Mouse (Mus musculus) stomach, embryonic 16.5 days (tissue): Measurements from ENCODE around the gene Gm17364. TPM values are rescaled to one million over a fixed set of nuclear protein-coding genes. Genes with fewer than 3 reads are reported as not detected.
"Not testable (repeated sequence)": the region's sequence is repeated elsewhere in the genome, so short reads cannot be mapped to it uniquely, and the experiment has no call there.

ENCODE experiments used
- ATAC-seq: fragments of 200-750 bp; cut with Nextera tagmentation; 2 replicates; pipeline ENCODE4 v1.8.0; 2017; ENCODE audit warnings: moderate number of reproducible peaks, moderate TSS enrichment; ENCODE audit not compliant: insufficient read depth, low FRiP score
- H3K27ac ChIP-seq: fragments of 300-500 bp; sonication (generic); 2 replicates; pipeline ENCODE4 v1.5.1; 2014; ENCODE audit warnings: low read length
- H3K27me3 ChIP-seq: fragments of 300-500 bp; sonication (generic); 2 replicates; pipeline ENCODE4 v1.6.1; 2014; ENCODE audit warnings: low read length, control low read depth, mixed read lengths; ENCODE audit not compliant: control insufficient read depth, insufficient read depth
- H3K36me3 ChIP-seq: fragments of 300-500 bp; sonication (generic); 2 replicates; pipeline ENCODE4 v1.6.1; 2014; ENCODE audit warnings: low read length; ENCODE audit not compliant: control insufficient read depth, insufficient read depth
- H3K4me1 ChIP-seq: fragments of 300-500 bp; sonication (generic); 2 replicates; pipeline ENCODE4 v1.6.1; 2014; ENCODE audit warnings: low read length, control low read depth, mixed read lengths; ENCODE audit not compliant: control insufficient read depth, insufficient read depth
- H3K4me2 ChIP-seq: fragments of 300-500 bp; sonication (generic); 2 replicates; pipeline ENCODE4 v1.6.1; 2014; ENCODE audit warnings: low read depth, low read length, mixed read lengths
- H3K4me3 ChIP-seq: fragments of 300-500 bp; sonication (generic); replicated peaks from 2 replicates; pipeline ENCODE4 v1.5.1; 2014; ENCODE audit warnings: mild to moderate bottlenecking, low read length
- H3K9ac ChIP-seq: fragments of 300-500 bp; sonication (generic); 2 replicates; pipeline ENCODE4 v1.6.1; 2014; ENCODE audit warnings: low read length
- H3K9me3 ChIP-seq: fragments of 300-500 bp; sonication (generic); replicated peaks from 2 replicates; pipeline ENCODE4 v1.6.1; 2016; ENCODE audit warnings: low read length, control low read depth; ENCODE audit not compliant: control insufficient read depth
- WGBS: fragments of 180-500 bp; shearing (Covaris S2); extraction: QIAGEN DNeasy Blood & Tissue Kit; methylation state at CpG from one replicate; pipeline ENCODE4 v1.1.7; 2014; 5-methylcytosine and 5-hydroxymethylcytosine counted together
- polyA plus RNA-seq: library from polyadenylated mRNA; unstranded; fragments of >200 nt; fragmentation: Nextera tagmentation; extraction: Ambion mirVana; gene quantifications from 2 replicates; pipeline ENCODE4 v1.2.1, GENCODE M21; 2015

Gm17364 gene
- polyA plus RNA-seq, 1 experiment from 2014 or later: not detected

GRCm38 (mm10) chr13:41293595-41293994, 19.8 kb upstream of the Gm17364 start:
- no peaks in the 10 kb centered on the region for H3K27me3 ChIP-seq
- H3K27ac ChIP-seq: no peak overlapping the region
- H3K4me3 ChIP-seq: no peak overlapping the region
- no peak for ATAC-seq
- no peaks in the 10 kb centered on the region for H3K36me3 ChIP-seq
- H3K9ac ChIP-seq: no peak overlapping the region
- no peak overlapping the region for H3K4me2 ChIP-seq
- 60% methylated on average over 5 of the region's 5 CpGs for whole genome bisulfite sequencing
- no peaks in the 10 kb centered on the region for H3K9me3 ChIP-seq
- peaks cover 8% of the 10 kb centered on the region; the same call in 1 of the 2 replicates for H3K4me1 ChIP-seq

- H3K27ac ChIP-seq: no peak overlapping the region
- H3K9ac ChIP-seq: no peak overlapping the region
- 0 out of 2 replicates have a peak, but pooled peaks cover 6% of the 10 kb centered on the region for H3K4me1 ChIP-seq
- no peaks in the 10 kb centered on the region for H3K27me3 ChIP-seq
- H3K4me2 ChIP-seq: no peak overlapping the region
- 78% methylated on average over 4 of the region's 4 CpGs for WGBS
- no peak overlapping the region for H3K4me3 ChIP-seq
- H3K36me3 ChIP-seq: no peaks in the 10 kb centered on the region
- ATAC-seq: no peak
- no peaks in the 10 kb centered on the region for H3K9me3 ChIP-seq
Measured at GRCm38 (mm10) chr13:41291466-41291974, 17.7 kb upstream of the Gm17364 start.

GRCm38 (mm10) chr13:41286285-41286684, 12.5 kb upstream of the Gm17364 start:
- WGBS: 65% methylated on average over 3 of the region's 3 CpGs

GRCm38 (mm10) chr13:41285448-41285847, 11.7 kb upstream of the Gm17364 start:
- Histone ChIP-seq H3K27ac (no peak overlapping the region), H3K9ac (no peak overlapping the region), H3K4me3 (no peak overlapping the region), H3K4me2 (no peak overlapping the region), H3K4me1 (no peaks in the 10 kb centered on the region), H3K36me3 (no peaks in the 10 kb centered on the region), H3K9me3 (no peaks in the 10 kb centered on the region), H3K27me3 (no peaks in the 10 kb centered on the region)
- WGBS: 67% methylated on average over 4 of the region's 4 CpGs
- no peak for ATAC-seq

More at GRCm38 (mm10) chr13:41286285-41286684, 12.5 kb upstream of the Gm17364 start:
- Histone ChIP-seq H3K9ac (no peak overlapping the region), H3K4me3 (no peak overlapping the region), H3K4me2 (no peak overlapping the region), H3K27ac (no peak overlapping the region), H3K4me1 (no peaks in the 10 kb centered on the region), H3K27me3 (no peaks in the 10 kb centered on the region), H3K36me3 (no peaks in the 10 kb centered on the region), H3K9me3 (no peaks in the 10 kb centered on the region)
- ATAC-seq: no peak

GRCm38 (mm10) chr13:41283256-41283655, 9.5 kb upstream of the Gm17364 start:
- no peak overlapping the region for H3K27ac ChIP-seq
- no peaks in the 10 kb centered on the region for H3K36me3 ChIP-seq
- H3K4me3 ChIP-seq: no peak overlapping the region
- ATAC-seq: no peak
- WGBS: 25% methylated on average over 5 of the region's 5 CpGs
- no peaks in the 10 kb centered on the region for H3K27me3 ChIP-seq
- H3K4me2 ChIP-seq: no peak overlapping the region
- no peak overlapping the region for H3K9ac ChIP-seq
- H3K4me1 ChIP-seq: no peaks in the 10 kb centered on the region
- no peaks in the 10 kb centered on the region for H3K9me3 ChIP-seq

GRCm38 (mm10) chr13:41280696-41281095, 6.9 kb upstream of the Gm17364 start:
- Histone ChIP-seq H3K4me3 (no peak overlapping the region), H3K9me3 (no peaks in the 10 kb centered on the region), H3K4me2 (no peak overlapping the region), H3K36me3 (no peaks in the 10 kb centered on the region), H3K9ac (no peak overlapping the region), H3K27ac (no peak overlapping the region), H3K4me1 (no peaks in the 10 kb centered on the region), H3K27me3 (no peaks in the 10 kb centered on the region)
- WGBS: 57% methylated on average over 5 of the region's 5 CpGs
- ATAC-seq: no peak

- Histone ChIP-seq H3K36me3 (0 out of 2 replicates have a peak, but pooled peaks cover 4% of the 10 kb centered on the region), H3K9ac (no peak overlapping the region), H3K27ac (no peak overlapping the region), H3K4me1 (no peaks in the 10 kb centered on the region), H3K4me2 (no peak overlapping the region), H3K9me3 (no peaks in the 10 kb centered on the region; the same call in 1 of the 2 replicates), H3K4me3 (no peak overlapping the region), H3K27me3 (no peaks in the 10 kb centered on the region)
- WGBS: 56% methylated on average over 7 of the region's 7 CpGs
- no peak for ATAC-seq
Measured at GRCm38 (mm10) chr13:41267827-41268408, 5.9 kb downstream of the Gm17364 start.

GRCm38 (mm10) chr13:41263304-41264006, 10.3 kb downstream of the Gm17364 start:
- WGBS: 74% methylated on average over 5 of the region's 5 CpGs
- Histone ChIP-seq H3K4me1 (no peaks in the 10 kb centered on the region), H3K27ac (no peak overlapping the region), H3K9me3 (no peaks in the 10 kb centered on the region; the same call in 1 of the 2 replicates), H3K36me3 (0 out of 2 replicates have a peak, but pooled peaks cover 4% of the 10 kb centered on the region), H3K4me3 (no peak overlapping the region), H3K9ac (no peak overlapping the region), H3K4me2 (no peak overlapping the region), H3K27me3 (no peaks in the 10 kb centered on the region)
- no peak for ATAC-seq

- not testable (repeated sequence) for H3K27ac ChIP-seq, H3K4me2 ChIP-seq, H3K9ac ChIP-seq, ATAC-seq, H3K4me1 ChIP-seq, H3K9me3 ChIP-seq, H3K27me3 ChIP-seq, H3K36me3 ChIP-seq, H3K4me3 ChIP-seq
- WGBS: 86% methylated on average over 8 of the region's 8 CpGs
Measured at GRCm38 (mm10) chr13:41261617-41262016, 12.2 kb downstream of the Gm17364 start.
